Mouse (Mus musculus): ENCODE data around the gene Gab2.

The Gab2 gene

GRCm38 (mm10) chr7:97248136-97248535, 166.8 kb downstream of the Gab2 start:
- in situ Hi-C loops (cut with MseI, MboI): no loop called here

- in situ Hi-C loops (cut with MseI, MboI): no loop called here
Measured at GRCm38 (mm10) chr7:97251638-97252037, 170.3 kb downstream of the Gab2 start.

GRCm38 (mm10) chr7:97262541-97262940, 181.2 kb downstream of the Gab2 start:
- in situ Hi-C loops (cut with MseI, MboI): no loop called here

- in situ Hi-C loops (cut with MseI, MboI): no loop called here
Measured at GRCm38 (mm10) chr7:97270367-97270766, 189.0 kb downstream of the Gab2 start.

- in situ Hi-C loops (cut with MseI, MboI): no loop called here
Measured at GRCm38 (mm10) chr7:97271068-97271467, 189.7 kb downstream of the Gab2 start.

- in situ Hi-C loops (cut with MseI, MboI): loop anchor here (5.0 to 10.0 kb wide), 3 partner anchors 212 to 325 kb away; partner anchors contain the start of gene Gab2 (in 1 of the 2)
Measured at GRCm38 (mm10) chr7:97296986-97297385, 215.6 kb downstream of the Gab2 start.

- in situ Hi-C loops (cut with MseI, MboI): loop anchor here (5.0 to 10.0 kb wide), 3 partner anchors 213 to 325 kb away; partner anchors contain the start of gene Gab2 (in 1 of the 2)
Measured at GRCm38 (mm10) chr7:97297466-97297865, 216.1 kb downstream of the Gab2 start.

- in situ Hi-C loops (cut with MseI, MboI): loop anchor here (5.0 to 10.0 kb wide), 3 partner anchors 213 to 326 kb away; partner anchors contain the start of gene Gab2 (in 1 of the 2)
Measured at GRCm38 (mm10) chr7:97298279-97298678, 216.9 kb downstream of the Gab2 start.

- in situ Hi-C loops (cut with MseI, MboI): loop anchor here (5.0 to 10.0 kb wide), 3 partner anchors 214 to 327 kb away; partner anchors contain the start of gene Gab2 (in 1 of the 2)
Measured at GRCm38 (mm10) chr7:97298943-97299342, 217.6 kb downstream of the Gab2 start.

GRCm38 (mm10) chr7:97300914-97301313, 219.5 kb downstream of the Gab2 start:
- in situ Hi-C loops (cut with MseI, MboI): no loop called here

GRCm38 (mm10) chr7:97301321-97301720, 219.9 kb downstream of the Gab2 start:
- in situ Hi-C loops (cut with MseI, MboI): no loop called here

- in situ Hi-C loops (cut with MseI, MboI): no loop called here
Measured at GRCm38 (mm10) chr7:97302261-97302660, 220.9 kb downstream of the Gab2 start.

- in situ Hi-C loops (cut with MseI, MboI): no loop called here
Measured at GRCm38 (mm10) chr7:97302876-97303275, 221.5 kb downstream of the Gab2 start.

GRCm38 (mm10) chr7:97303614-97304013, 222.2 kb downstream of the Gab2 start:
- in situ Hi-C loops (cut with MseI, MboI): no loop called here

GRCm38 (mm10) chr7:97304471-97304870, 223.1 kb downstream of the Gab2 start:
- in situ Hi-C loops (cut with MseI, MboI): no loop called here

- in situ Hi-C loops (cut with MseI, MboI): no loop called here
Measured at GRCm38 (mm10) chr7:97305206-97305605, 223.8 kb downstream of the Gab2 start.

- in situ Hi-C loops (cut with MseI, MboI): no loop called here
Measured at GRCm38 (mm10) chr7:97306813-97307212, 225.4 kb downstream of the Gab2 start.

- in situ Hi-C loops (cut with MseI, MboI): no loop called here
Measured at GRCm38 (mm10) chr7:97307546-97307945, 226.2 kb downstream of the Gab2 start.

- in situ Hi-C loops (cut with MseI, MboI): no loop called here
Measured at GRCm38 (mm10) chr7:97309461-97310340, 228.3 kb downstream of the Gab2 start.

GRCm38 (mm10) chr7:97310341-97310635, 228.9 kb downstream of the Gab2 start:
- in situ Hi-C loops (cut with MseI, MboI): no loop called here

- in situ Hi-C loops (cut with MseI, MboI): no loop called here
Measured at GRCm38 (mm10) chr7:97311620-97312019, 230.2 kb downstream of the Gab2 start.

- in situ Hi-C loops (cut with MseI, MboI): no loop called here
Measured at GRCm38 (mm10) chr7:97312196-97312595, 230.8 kb downstream of the Gab2 start.

- in situ Hi-C loops (cut with MseI, MboI): no loop called here
Measured at GRCm38 (mm10) chr7:97312856-97313255, 231.5 kb downstream of the Gab2 start.

Data from mouse trophoblast stem cell (cell line).